Mouse (Mus musculus) neural tube, embryonic 15.5 days (tissue): ENCODE measurements at regions not wholly inside any gene's neighbourhood (a gene's known extent, or its start where the extent isn't known, plus 50 kb on each side); places are given as distances from the start of the nearest gene placed in this dataset.
A peak's percentile ranks its signal among the peaks of the same experiment; 100 is the strongest.

Source experiments
- ATAC-seq: fragments of 200-750 bp; cut with Nextera tagmentation; 2 replicates; pipeline ENCODE4 v1.8.0; 2017; ENCODE audit warnings: mild to moderate bottlenecking, moderate TSS enrichment, moderate library complexity; ENCODE audit not compliant: low FRiP score
- H3K27ac ChIP-seq: fragments of 300-500 bp; sonication (generic); replicated peaks from 2 replicates; pipeline ENCODE4 v1.5.1; 2015; ENCODE audit warnings: mild to moderate bottlenecking, inconsistent platforms
- H3K27me3 ChIP-seq: fragments of 300-500 bp; sonication (generic); replicated peaks from 2 replicates; pipeline ENCODE4 v1.6.1; 2015; ENCODE audit warnings: inconsistent platforms
- H3K36me3 ChIP-seq: fragments of 300-500 bp; sonication (generic); 2 replicates; pipeline ENCODE4 v1.6.1; 2015; ENCODE audit warnings: inconsistent platforms
- H3K4me1 ChIP-seq: fragments of 300-500 bp; sonication (generic); 2 replicates; pipeline ENCODE4 v1.6.1; 2015; ENCODE audit warnings: inconsistent platforms
- H3K4me2 ChIP-seq: fragments of 300-500 bp; sonication (generic); 2 replicates; pipeline ENCODE4 v1.6.1; 2015; ENCODE audit warnings: inconsistent platforms, mild to moderate bottlenecking, moderate library complexity
- H3K4me3 ChIP-seq: fragments of 300-500 bp; sonication (generic); replicated peaks from 2 replicates; pipeline ENCODE4 v1.5.1; 2015; ENCODE audit warnings: mild to moderate bottlenecking, inconsistent platforms
- H3K9ac ChIP-seq: fragments of 300-500 bp; sonication (generic); replicated peaks from 2 replicates; pipeline ENCODE4 v1.6.1; 2015; ENCODE audit warnings: mild to moderate bottlenecking, inconsistent platforms
- H3K9me3 ChIP-seq: fragments of 300-500 bp; sonication (generic); replicated peaks from 2 replicates; pipeline ENCODE4 v1.6.1; 2016; ENCODE audit warnings: inconsistent platforms
- WGBS: fragments of 180-500 bp; shearing (Covaris S2); methylation state at CpG from one replicate; pipeline ENCODE4 v1.1.7; 2015; ENCODE audit warnings: mixed read lengths; 5-methylcytosine and 5-hydroxymethylcytosine counted together

DNA sequence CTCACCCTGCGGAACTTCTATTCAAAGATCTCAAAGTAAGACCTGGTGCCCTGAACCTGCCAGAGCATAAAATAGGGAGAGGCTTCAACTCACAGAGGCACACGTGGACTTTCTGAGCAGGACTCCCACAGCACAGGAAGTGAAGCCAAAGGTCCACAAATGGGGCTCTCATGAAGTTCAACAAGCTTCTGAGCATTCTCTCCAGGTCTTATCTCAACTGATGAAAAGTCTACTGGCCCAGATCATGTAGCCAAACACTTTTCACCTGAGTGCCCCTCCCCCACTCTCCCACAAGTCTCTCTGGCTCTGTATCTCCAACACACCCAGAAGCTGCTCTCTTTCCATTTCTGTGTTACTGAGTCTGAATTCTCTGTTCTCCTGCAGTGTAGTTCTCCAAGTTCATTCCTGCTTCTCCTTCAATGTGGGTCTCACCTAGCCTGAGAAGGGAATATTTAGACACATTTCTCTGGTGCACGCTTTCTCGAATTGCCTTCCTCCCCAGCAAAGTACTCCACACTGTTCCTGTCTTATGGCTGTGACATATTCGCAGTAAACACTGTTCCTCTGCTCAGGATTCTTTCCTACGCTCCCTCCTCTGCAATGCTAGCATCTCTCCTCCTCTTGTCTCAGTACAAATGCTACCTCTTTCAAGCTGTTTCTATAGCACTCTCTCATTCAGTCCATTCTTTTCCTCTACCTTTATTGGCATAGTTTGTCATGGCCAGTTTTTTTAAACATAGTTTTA is 303.4 kb upstream of the Adamts9 start:
- Histone ChIP-seq H3K4me3 (no peak overlapping the region), H3K9ac (no peak overlapping the region), H3K4me1 (no peaks in the 10 kb centered on the region), H3K27ac (no peak overlapping the region), H3K9me3 (no peaks in the 10 kb centered on the region), H3K27me3 (no peaks in the 10 kb centered on the region), H3K36me3 (no peaks in the 10 kb centered on the region), H3K4me2 (no peak overlapping the region)
- no peak for ATAC-seq
- 90% methylated on average over 6 of the region's 6 CpGs for WGBS

DNA sequence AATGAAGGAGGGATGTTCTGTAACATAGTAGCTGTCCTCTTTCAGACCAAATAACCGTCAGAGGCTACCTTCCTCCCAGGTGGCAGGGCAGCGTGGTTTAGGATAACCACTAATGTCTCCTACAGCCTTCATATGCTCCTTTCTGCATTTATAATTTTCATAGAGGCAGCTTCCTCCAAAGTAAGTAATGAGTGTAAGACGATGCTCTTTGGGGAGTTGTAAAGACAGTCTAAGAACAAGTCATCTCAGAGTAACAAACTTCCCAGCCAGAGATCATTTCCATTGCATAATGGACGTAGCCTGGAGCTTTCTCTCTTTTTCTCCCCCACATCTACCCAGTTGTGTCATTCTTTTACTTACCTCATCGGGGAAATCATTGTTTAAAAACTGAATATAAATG is 292.3 kb upstream of the Adamts9 start:
- Histone ChIP-seq H3K27me3 (no peaks in the 10 kb centered on the region), H3K9ac (no peak overlapping the region), H3K4me1 (peaks cover 9% of the 10 kb centered on the region), H3K27ac (no peak overlapping the region), H3K9me3 (no peaks in the 10 kb centered on the region), H3K4me2 (no peak overlapping the region), H3K4me3 (no peak overlapping the region), H3K36me3 (no peaks in the 10 kb centered on the region)
- ATAC-seq, result no peak
- 55% methylated on average over 5 of the region's 5 CpGs for WGBS

DNA sequence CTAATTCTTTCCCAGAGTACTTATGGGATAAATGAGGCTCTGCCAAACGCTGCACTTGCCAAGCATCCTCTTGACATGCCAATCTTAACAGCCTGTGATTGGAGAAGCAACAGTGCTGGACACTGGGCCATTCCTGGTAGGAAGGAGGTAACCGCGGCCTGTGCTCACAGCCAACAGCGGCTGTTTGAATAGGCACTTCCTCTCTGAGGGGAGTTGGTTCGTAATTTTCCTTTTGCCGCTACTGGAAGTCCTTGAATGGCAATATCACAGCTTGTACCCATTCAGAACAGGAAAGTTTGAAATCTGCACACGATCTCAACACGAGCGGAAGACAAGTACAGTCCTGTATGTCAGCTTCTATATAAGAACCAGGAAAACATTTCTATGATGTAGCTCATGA is 289.3 kb upstream of the Adamts9 start:
- WGBS, result 75% methylated on average over 9 of the region's 9 CpGs
- Histone ChIP-seq H3K9ac (no peak overlapping the region), H3K36me3 (no peaks in the 10 kb centered on the region), H3K4me2 (no peak overlapping the region), H3K27me3 (no peaks in the 10 kb centered on the region), H3K9me3 (no peaks in the 10 kb centered on the region), H3K4me1 (peaks cover 9% of the 10 kb centered on the region), H3K4me3 (no peak overlapping the region), H3K27ac (no peak overlapping the region)
- ATAC-seq, result no peak

DNA sequence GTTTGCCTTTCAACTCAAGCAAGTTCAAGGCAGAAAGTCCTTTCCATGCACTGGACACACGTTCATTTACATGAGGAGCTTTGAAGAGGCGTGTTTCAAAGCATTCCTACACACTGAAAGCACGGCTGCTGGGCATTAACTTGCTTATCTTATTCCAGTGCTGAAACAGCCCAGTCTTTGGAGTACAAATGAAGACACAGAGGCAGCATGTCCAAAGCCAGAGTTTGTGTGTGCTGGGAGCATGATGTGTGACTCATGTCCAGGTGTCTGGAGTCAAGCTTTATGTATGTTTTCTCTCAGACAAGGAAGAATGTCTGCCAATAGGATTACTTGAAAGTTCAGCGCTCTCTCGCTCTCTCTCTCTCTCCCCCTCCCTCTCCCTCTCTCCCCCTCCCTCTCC is 287.2 kb upstream of the Adamts9 start:
- Histone ChIP-seq H3K9me3 (no peaks in the 10 kb centered on the region), H3K4me2 (no peak overlapping the region), H3K4me1 (peaks cover 1% of the 10 kb centered on the region; the same call in 1 of the 2 replicates), H3K4me3 (no peak overlapping the region), H3K27ac (no peak overlapping the region), H3K9ac (no peak overlapping the region), H3K36me3 (no peaks in the 10 kb centered on the region), H3K27me3 (no peaks in the 10 kb centered on the region)
- 72% methylated on average over 5 of the region's 5 CpGs for WGBS
- no peak for ATAC-seq

DNA sequence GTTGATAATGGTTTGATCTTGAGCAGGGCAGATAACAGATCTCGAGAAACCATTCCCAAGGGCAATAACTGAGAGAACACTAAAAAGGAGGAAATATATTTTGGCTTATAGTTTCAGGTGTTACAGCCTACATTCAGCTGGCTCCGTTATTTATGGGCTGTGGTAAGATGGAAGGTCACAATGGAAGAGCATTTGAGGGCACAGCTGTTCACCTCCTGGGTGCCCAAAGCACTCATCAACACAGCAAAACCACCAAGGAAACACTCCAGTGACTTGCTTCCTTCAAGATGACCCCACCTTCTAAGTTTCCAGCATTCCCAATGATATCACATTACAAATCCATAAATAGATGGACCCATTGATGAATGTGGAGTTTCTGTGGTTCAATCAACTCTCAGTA is 286.0 kb upstream of the Adamts9 start:
- H3K9ac ChIP-seq, result no peak overlapping the region
- ATAC-seq, result no peak
- H3K4me1 ChIP-seq, result no peaks in the 10 kb centered on the region
- no peaks in the 10 kb centered on the region for H3K27me3 ChIP-seq
- H3K27ac ChIP-seq, result no peak overlapping the region
- H3K9me3 ChIP-seq, result no peaks in the 10 kb centered on the region
- no peak overlapping the region for H3K4me3 ChIP-seq
- WGBS, result 94% methylated on average over 2 of the region's 2 CpGs
- H3K4me2 ChIP-seq, result no peak overlapping the region
- H3K36me3 ChIP-seq, result no peaks in the 10 kb centered on the region

DNA sequence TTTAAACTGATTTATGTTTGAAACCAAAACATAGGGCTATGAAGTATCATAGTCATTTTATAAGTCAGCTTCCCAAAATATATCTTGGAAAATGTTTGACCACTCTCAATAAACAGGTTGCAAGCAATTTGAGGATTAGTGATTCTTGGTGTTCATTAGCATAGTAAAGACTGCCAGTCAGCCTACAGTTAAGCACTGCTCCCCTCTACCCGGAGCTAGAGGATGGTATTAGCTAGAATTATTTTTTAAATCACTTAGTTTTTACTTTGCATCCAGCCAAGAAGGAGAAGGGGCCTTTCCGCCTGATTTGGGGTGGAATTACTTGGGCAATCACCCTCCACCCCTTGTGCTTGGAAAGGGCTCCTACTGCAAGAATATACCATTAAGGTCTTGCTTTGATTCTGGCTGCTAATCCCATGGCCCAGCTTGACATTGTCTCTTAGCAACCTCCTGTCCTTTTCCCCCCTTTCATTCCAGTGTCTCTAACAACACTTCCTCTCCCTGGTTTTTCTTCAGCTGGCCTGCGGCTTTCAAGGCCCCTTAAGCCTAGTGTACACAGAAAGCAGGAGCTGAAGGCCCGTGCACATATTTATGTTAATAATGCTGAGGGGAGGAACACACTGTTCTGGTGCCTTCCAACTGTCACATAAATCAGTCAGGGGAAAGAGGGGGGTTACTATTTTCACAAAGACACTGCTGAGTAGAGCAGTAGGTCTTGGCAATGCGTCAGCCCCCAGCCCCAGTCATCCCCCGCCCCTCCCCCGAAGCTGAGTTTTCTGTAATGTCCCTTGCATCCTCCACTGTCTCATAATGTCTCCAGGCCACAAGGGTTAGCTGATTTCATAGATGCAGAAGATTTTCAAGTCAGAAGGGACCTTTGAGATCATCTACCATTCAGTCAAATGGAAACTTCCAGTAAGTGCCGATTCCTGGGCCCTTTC is 280.6 kb upstream of the Adamts9 start:
- peak overlapping the region; percentile 4; the same call in 1 of the 2 replicates for H3K27ac ChIP-seq

DNA sequence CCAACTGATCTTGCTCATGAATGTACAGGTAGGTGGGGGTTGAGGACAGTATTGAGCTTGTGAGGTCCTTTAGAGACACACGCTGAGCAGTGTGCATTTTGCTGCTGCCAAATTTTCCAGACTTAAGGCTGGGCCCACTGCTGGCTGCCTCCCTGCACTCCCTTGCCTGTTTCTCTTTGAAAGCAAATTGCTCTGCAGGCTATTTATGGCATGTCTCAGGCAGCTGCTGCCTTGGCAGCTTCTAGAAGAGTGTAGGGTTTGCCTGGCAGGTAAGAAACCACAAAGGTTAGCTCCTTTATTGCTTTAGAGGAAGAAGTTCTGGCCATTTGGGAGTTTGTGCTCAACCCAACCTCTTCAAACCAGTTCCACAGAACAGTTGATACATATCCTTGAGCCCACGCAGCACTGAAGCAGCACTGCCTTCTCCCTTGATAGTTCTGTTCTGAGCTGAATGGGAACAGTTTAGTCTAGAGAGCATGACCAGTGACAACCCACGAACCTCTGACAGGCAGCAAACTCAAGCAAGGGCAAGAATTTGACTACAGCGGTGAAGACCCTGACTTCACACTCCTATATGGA is 274.8 kb upstream of the Adamts9 start:
- no peaks in the 10 kb centered on the region for H3K27me3 ChIP-seq
- no peak overlapping the region for H3K4me3 ChIP-seq
- H3K27ac ChIP-seq, result no peak overlapping the region
- ATAC-seq, result no peak
- no peaks in the 10 kb centered on the region for H3K4me1 ChIP-seq
- H3K9me3 ChIP-seq, result no peaks in the 10 kb centered on the region
- no peaks in the 10 kb centered on the region for H3K36me3 ChIP-seq
- H3K9ac ChIP-seq, result no peak overlapping the region
- H3K4me2 ChIP-seq, result no peak overlapping the region
- WGBS, result 45% methylated on average over 4 of the region's 4 CpGs

More for the DNA sequence above, 280.6 kb upstream of the Adamts9 start:
- Histone ChIP-seq H3K4me1 (peaks cover 7% of the 10 kb centered on the region; the same call in 1 of the 2 replicates), H3K4me2 (no peak overlapping the region), H3K36me3 (no peaks in the 10 kb centered on the region), H3K4me3 (no peak overlapping the region), H3K9me3 (no peaks in the 10 kb centered on the region), H3K27me3 (no peaks in the 10 kb centered on the region), H3K9ac (no peak overlapping the region)
- 25% methylated on average over 8 of the region's 8 CpGs for WGBS
- peak; percentile 88 for ATAC-seq

DNA sequence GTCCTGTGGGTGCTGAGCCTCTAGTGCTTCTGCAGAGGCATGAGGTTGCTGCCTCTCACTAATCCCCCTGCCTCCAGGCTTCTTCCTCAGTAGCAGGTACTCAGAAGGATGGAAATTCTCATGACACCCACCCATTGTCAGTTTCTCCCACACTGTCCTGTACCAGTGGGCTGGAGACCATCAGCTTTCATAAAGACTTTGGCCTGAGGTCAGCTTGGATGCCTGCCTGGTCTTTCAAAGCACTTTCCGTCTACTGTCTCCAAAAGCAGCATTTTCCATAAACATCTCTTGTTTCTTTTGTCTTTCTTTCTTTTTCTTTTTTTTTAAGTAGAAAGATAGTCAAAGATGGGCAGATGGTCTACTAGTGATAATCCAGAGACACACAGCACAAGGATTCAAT is 257.6 kb upstream of the Adamts9 start:
- H3K27me3 ChIP-seq, result no peaks in the 10 kb centered on the region
- no peaks in the 10 kb centered on the region; the same call in 1 of the 2 replicates for H3K9me3 ChIP-seq
- no peak overlapping the region for H3K4me3 ChIP-seq
- H3K36me3 ChIP-seq, result no peaks in the 10 kb centered on the region
- WGBS, result 71% methylated on average over 1 of the region's 1 CpGs
- H3K4me1 ChIP-seq, result no peaks in the 10 kb centered on the region
- no peak for ATAC-seq
- H3K9ac ChIP-seq, result no peak overlapping the region
- no peak overlapping the region for H3K27ac ChIP-seq
- H3K4me2 ChIP-seq, result no peak overlapping the region

DNA sequence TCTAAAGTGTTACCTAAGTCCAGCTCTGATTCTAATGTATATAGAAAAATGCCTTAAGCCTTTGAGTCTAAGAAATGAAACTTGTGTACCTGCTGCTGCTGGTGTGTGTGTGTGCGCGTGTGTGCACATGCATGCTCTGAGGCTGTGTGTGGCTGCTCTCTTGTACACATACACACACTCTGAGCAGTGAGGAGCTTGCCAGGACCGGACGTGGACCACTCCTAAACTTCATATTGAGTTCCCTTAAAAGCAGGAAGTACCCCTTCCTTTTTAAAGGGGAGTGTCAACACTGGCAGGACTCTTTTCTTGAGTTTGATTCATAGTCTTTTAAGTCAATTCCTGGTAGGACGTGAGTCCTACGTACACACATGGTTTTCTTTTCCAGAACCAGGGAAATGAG is 251.4 kb upstream of the Adamts9 start:
- Histone ChIP-seq H3K9me3 (no peaks in the 10 kb centered on the region), H3K27me3 (no peaks in the 10 kb centered on the region), H3K36me3 (no peaks in the 10 kb centered on the region), H3K4me1 (no peaks in the 10 kb centered on the region), H3K9ac (no peak overlapping the region), H3K4me2 (no peak overlapping the region), H3K4me3 (no peak overlapping the region), H3K27ac (no peak overlapping the region)
- ATAC-seq, result no peak
- 85% methylated on average over 6 of the region's 6 CpGs for WGBS

DNA sequence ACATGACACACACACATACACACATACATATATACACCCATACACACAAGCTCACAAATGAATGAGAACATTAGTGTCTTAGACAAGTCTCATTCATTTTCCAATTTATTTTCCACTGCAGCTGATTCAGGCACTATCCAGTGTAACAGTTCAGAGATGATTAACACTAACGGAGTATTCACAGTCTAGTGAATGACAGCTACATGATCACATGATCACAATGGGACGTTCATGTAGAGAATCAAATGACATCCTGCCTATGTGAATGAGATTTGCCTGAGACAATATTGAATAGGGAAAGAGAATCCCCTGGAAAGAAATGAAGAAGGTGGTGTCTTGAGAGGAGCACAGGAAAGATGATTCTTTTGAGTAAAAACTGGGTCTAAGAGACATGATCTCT is 249.7 kb upstream of the Adamts9 start:
- H3K9me3 ChIP-seq, result no peaks in the 10 kb centered on the region
- H3K27ac ChIP-seq, result no peak overlapping the region
- no peaks in the 10 kb centered on the region for H3K4me1 ChIP-seq
- no peak overlapping the region for H3K4me2 ChIP-seq
- no peak for ATAC-seq
- no peak overlapping the region for H3K4me3 ChIP-seq
- WGBS, result 56% methylated on average over 2 of the region's 2 CpGs
- H3K36me3 ChIP-seq, result no peaks in the 10 kb centered on the region
- H3K27me3 ChIP-seq, result no peaks in the 10 kb centered on the region
- no peak overlapping the region for H3K9ac ChIP-seq

DNA sequence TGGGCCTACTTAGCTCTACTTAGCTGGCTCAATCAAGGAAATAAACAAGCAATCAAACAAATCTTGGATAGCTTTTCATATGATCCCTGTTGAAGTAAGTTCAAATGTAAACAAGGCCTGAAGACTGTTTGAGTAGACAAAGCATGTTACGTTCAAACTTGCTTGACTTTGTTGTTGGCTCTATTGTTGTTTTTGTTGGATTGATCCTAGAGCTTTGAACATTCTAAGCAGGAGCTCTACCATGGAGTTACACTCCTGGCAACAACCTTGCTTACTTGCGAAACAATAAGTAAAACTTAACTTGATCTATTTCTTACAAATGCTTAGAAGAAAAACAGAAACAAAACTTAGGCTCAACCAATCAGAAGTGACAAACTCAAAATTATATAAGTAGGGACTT is 247.7 kb upstream of the Adamts9 start:
- Histone ChIP-seq H3K36me3 (no peaks in the 10 kb centered on the region), H3K27ac (no peak overlapping the region), H3K4me1 (no peaks in the 10 kb centered on the region), H3K4me3 (no peak overlapping the region), H3K9me3 (no peaks in the 10 kb centered on the region), H3K9ac (no peak overlapping the region), H3K27me3 (no peaks in the 10 kb centered on the region), H3K4me2 (no peak overlapping the region)
- ATAC-seq, result no peak
- WGBS, result 92% methylated on average over 2 of the region's 2 CpGs

DNA sequence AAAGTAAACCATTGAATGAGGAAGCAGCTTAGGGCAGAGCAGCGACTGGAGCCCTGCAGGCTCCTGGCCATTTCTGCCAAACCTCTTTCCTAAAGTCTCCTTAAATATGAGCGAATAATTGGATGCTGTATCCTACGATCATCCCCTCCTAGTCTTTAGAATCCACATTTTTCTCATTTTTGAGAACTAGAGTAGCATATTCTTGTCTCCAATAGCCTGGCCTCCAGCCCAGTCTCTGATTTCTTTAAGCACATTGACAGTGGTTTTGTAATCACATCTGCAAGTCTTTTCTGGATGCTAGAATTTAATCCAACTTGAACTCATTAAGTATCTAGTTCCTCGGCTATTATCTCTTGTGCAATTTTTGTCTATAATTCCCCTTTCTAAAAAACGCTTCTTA is 225.2 kb upstream of the Adamts9 start:
- Histone ChIP-seq H3K4me3 (no peak overlapping the region), H3K36me3 (no peaks in the 10 kb centered on the region), H3K4me2 (no peak overlapping the region), H3K9ac (no peak overlapping the region), H3K27me3 (no peaks in the 10 kb centered on the region), H3K27ac (no peak overlapping the region), H3K4me1 (no peaks in the 10 kb centered on the region), H3K9me3 (no peaks in the 10 kb centered on the region)
- WGBS, result 84% methylated on average over 5 of the region's 5 CpGs
- no peak for ATAC-seq
